Mouse (Mus musculus): Measurements from ENCODE around the gene Sat2.
A peak's percentile ranks its signal among the peaks of the same experiment; 100 is the strongest.

Sat2 gene

GRCm38 (mm10) chr11:69621571-69622268 is at the start of gene Sat2:
TSS of gene Sat2 (plus strand) at chr11:69622024.
- no peak for DNase-seq

- DNase-seq, result no peak
Measured at GRCm38 (mm10) chr11:69575220-69575619, 46.6 kb upstream of the Sat2 start.

GRCm38 (mm10) chr11:69576307-69576706 is 45.5 kb upstream of the Sat2 start:
- DNase-seq, result no peak

- DNase-seq, result no peak
Measured at GRCm38 (mm10) chr11:69578301-69578700, 43.5 kb upstream of the Sat2 start.

- peak; percentile 96 for DNase-seq
Measured at GRCm38 (mm10) chr11:69579128-69580017, 42.5 kb upstream of the Sat2 start.

GRCm38 (mm10) chr11:69580091-69580514 is 41.7 kb upstream of the Sat2 start, which contains the start of the genes Wrap53 and Trp53:
TSS of gene Wrap53 (minus strand) at chr11:69580255.
TSS of gene Trp53 (plus strand) at chr11:69580359.
- peak; percentile 84 for DNase-seq

GRCm38 (mm10) chr11:69580572-69581146 is 41.2 kb upstream of the Sat2 start:
- no peak for DNase-seq

- peak; percentile 91 for DNase-seq
Measured at GRCm38 (mm10) chr11:69581147-69581688, 40.6 kb upstream of the Sat2 start.

- no peak for DNase-seq
Measured at GRCm38 (mm10) chr11:69581814-69582213, 40.0 kb upstream of the Sat2 start.

GRCm38 (mm10) chr11:69582230-69582805 is 39.5 kb upstream of the Sat2 start:
- no peak for DNase-seq

- no peak for DNase-seq
Measured at GRCm38 (mm10) chr11:69584008-69584407, 37.8 kb upstream of the Sat2 start.

- DNase-seq, result no peak
Measured at GRCm38 (mm10) chr11:69584937-69585336, 36.9 kb upstream of the Sat2 start.

- no peak for DNase-seq
Measured at GRCm38 (mm10) chr11:69585718-69586325, 36.0 kb upstream of the Sat2 start.

GRCm38 (mm10) chr11:69589207-69589834 is 32.5 kb upstream of the Sat2 start:
- DNase-seq, result no peak

GRCm38 (mm10) chr11:69590622-69591021 is 31.2 kb upstream of the Sat2 start:
- DNase-seq, result no peak

GRCm38 (mm10) chr11:69591424-69591823 is 30.4 kb upstream of the Sat2 start:
- no peak for DNase-seq

GRCm38 (mm10) chr11:69591899-69592637 is 29.8 kb upstream of the Sat2 start:
- DNase-seq, result peak; percentile 56

GRCm38 (mm10) chr11:69592799-69593198 is 29.0 kb upstream of the Sat2 start:
- DNase-seq, result no peak

- no peak for DNase-seq
Measured at GRCm38 (mm10) chr11:69594853-69595252, 27.0 kb upstream of the Sat2 start.

GRCm38 (mm10) chr11:69599436-69599835 is 22.4 kb upstream of the Sat2 start:
- no peak for DNase-seq

GRCm38 (mm10) chr11:69600098-69600497 is 21.7 kb upstream of the Sat2 start:
- DNase-seq, result peak; percentile 57

Data from right cerebral cortex, postnatal 25 days (tissue).